Mouse (Mus musculus): Measurements from ENCODE around the gene Gm9803. TPM values are rescaled to one million over a fixed set of nuclear protein-coding genes. Genes with fewer than 3 reads are reported as not detected.

Gm9803 gene
- total RNA-seq, 2 experiments from 2014 or later, result 13.9 to 16.4 TPM

Other genes with a start within 250 kb of the Gm9803 start
- gene Bend3, start 45.3 kb upstream of the Gm9803 start, total RNA-seq (2021), result 1 to 10 TPM; 3.4 to 4.7 TPM
- gene 1700021F05Rik, start 16.9 kb downstream of the Gm9803 start, total RNA-seq (2021), result 10 to 100 TPM; 44.3 to 46.4 TPM
- 1 to 10 TPM; 6.3 to 6.8 TPM for gene Cd24a, start 54.2 kb downstream of the Gm9803 start, total RNA-seq (2021)

Measured in layer of hippocampus, adult 18-20 months (tissue).